Mouse (Mus musculus): ENCODE results near the gene Ccdc110. TPM values are rescaled to one million over a fixed set of nuclear protein-coding genes. Genes with fewer than 3 reads are reported as not detected.

Gene Ccdc110
- polyA plus RNA-seq (2012; rRNA removed), result 0.04 TPM in 1 of 2 replicates, not detected in the other

- TF ChIP-seq POLR2A (IDR thresholded peaks at IDR 0.05; ENCODE audit: low read depth, low read length) (no peak), CTCF (IDR thresholded peaks at IDR 0.05; ENCODE audit: extremely low read depth, insufficient read length, insufficient replicate concordance, low read depth, low read length) (peak; percentile 100)
- Histone ChIP-seq H3K4me1 (ENCODE audit: control insufficient read depth, insufficient read depth, insufficient read length, low read length) (no peaks in the 10 kb centered on the region), H3K4me3 (ENCODE audit: low read depth, low read length) (peak within 1 kb of the TSS; percentile 50), H3K27ac (ENCODE audit: insufficient read depth, low read depth, low read length) (no peak within 1 kb of the TSS), H3K36me3 (ENCODE audit: control insufficient read depth, insufficient read depth, low read length) (no peaks in the 10 kb centered on the region), H3K27me3 (ENCODE audit: control insufficient read depth, insufficient read depth, low read length) (no peaks in the 10 kb centered on the region; the same call in 1 of the 2 replicates)
- WGBS, result 7% methylated on average over 23 of the region's 23 CpGs
Measured at GRCm38 (mm10) chr8:45934582-45935014, at the start of gene Ccdc110. Gene Ccdc110, plus strand, starts transcription at chr8:45934619.

- WGBS, result 2% methylated on average over 22 of the region's 22 CpGs
- Histone ChIP-seq H3K27me3 (ENCODE audit: control insufficient read depth, insufficient read depth, low read length) (peaks cover 5% of the 10 kb centered on the region; the same call in 1 of the 2 replicates), H3K4me1 (ENCODE audit: control insufficient read depth, insufficient read depth, insufficient read length, low read length) (no peaks in the 10 kb centered on the region; the same call in 1 of the 2 replicates), H3K36me3 (ENCODE audit: control insufficient read depth, insufficient read depth, low read length) (no peaks in the 10 kb centered on the region), H3K4me3 (ENCODE audit: low read depth, low read length) (peak within 1 kb of the TSS; percentile 60), H3K27ac (ENCODE audit: insufficient read depth, low read depth, low read length) (peak within 1 kb of the TSS; percentile 82)
- TF ChIP-seq CTCF (IDR thresholded peaks at IDR 0.05; ENCODE audit: extremely low read depth, insufficient read length, insufficient replicate concordance, low read depth, low read length) (no peak), POLR2A (IDR thresholded peaks at IDR 0.05; ENCODE audit: low read depth, low read length) (peak; percentile 51)
Measured at GRCm38 (mm10) chr8:45885202-45885685, 49.2 kb upstream of the Ccdc110 start, which contains the start of gene Pdlim3. Gene Pdlim3, plus strand, starts transcription at chr8:45885461.

- TF ChIP-seq CTCF (IDR thresholded peaks at IDR 0.05; ENCODE audit: extremely low read depth, insufficient read length, insufficient replicate concordance, low read depth, low read length) (no peak), POLR2A (IDR thresholded peaks at IDR 0.05; ENCODE audit: low read depth, low read length) (no peak)
- Histone ChIP-seq H3K27me3 (ENCODE audit: control insufficient read depth, insufficient read depth, low read length) (peaks cover 5% of the 10 kb centered on the region; the same call in 1 of the 2 replicates), H3K4me3 (ENCODE audit: low read depth, low read length) (peak overlapping the region; percentile 60), H3K36me3 (ENCODE audit: control insufficient read depth, insufficient read depth, low read length) (no peaks in the 10 kb centered on the region), H3K4me1 (ENCODE audit: control insufficient read depth, insufficient read depth, insufficient read length, low read length) (no peaks in the 10 kb centered on the region; the same call in 1 of the 2 replicates), H3K27ac (ENCODE audit: insufficient read depth, low read depth, low read length) (peak overlapping the region; percentile 82)
- WGBS, result 27% methylated on average over 2 of the region's 2 CpGs
Measured at GRCm38 (mm10) chr8:45885775-45886174, 48.6 kb upstream of the Ccdc110 start.

GRCm38 (mm10) chr8:45889737-45890136, 44.7 kb upstream of the Ccdc110 start:
- 0 out of 2 replicates have a peak, but pooled peaks cover 5% of the 10 kb centered on the region for H3K27me3 ChIP-seq (ENCODE audit: control insufficient read depth, insufficient read depth, low read length)
- 82% methylated on average over 7 of the region's 7 CpGs for WGBS
- no peaks in the 10 kb centered on the region for H3K36me3 ChIP-seq (ENCODE audit: control insufficient read depth, insufficient read depth, low read length)
- H3K27ac ChIP-seq (ENCODE audit: insufficient read depth, low read depth, low read length), result no peak overlapping the region; the same call in 1 of the 2 replicates
- no peak overlapping the region for H3K4me3 ChIP-seq (ENCODE audit: low read depth, low read length)
- H3K4me1 ChIP-seq (ENCODE audit: control insufficient read depth, insufficient read depth, insufficient read length, low read length), result no peaks in the 10 kb centered on the region; the same call in 1 of the 2 replicates
- TF ChIP-seq POLR2A (IDR thresholded peaks at IDR 0.05; ENCODE audit: low read depth, low read length) (no peak), CTCF (IDR thresholded peaks at IDR 0.05; ENCODE audit: extremely low read depth, insufficient read length, insufficient replicate concordance, low read depth, low read length) (no peak)

- H3K4me3 ChIP-seq (ENCODE audit: low read depth, low read length), result no peak overlapping the region
- 72% methylated on average over 3 of the region's 3 CpGs for WGBS
- no peaks in the 10 kb centered on the region for H3K36me3 ChIP-seq (ENCODE audit: control insufficient read depth, insufficient read depth, low read length)
- TF ChIP-seq CTCF (IDR thresholded peaks at IDR 0.05; ENCODE audit: extremely low read depth, insufficient read length, insufficient replicate concordance, low read depth, low read length), result no peak
- no peaks in the 10 kb centered on the region for H3K4me1 ChIP-seq (ENCODE audit: control insufficient read depth, insufficient read depth, insufficient read length, low read length)
- H3K27me3 ChIP-seq (ENCODE audit: control insufficient read depth, insufficient read depth, low read length), result no peaks in the 10 kb centered on the region
- H3K27ac ChIP-seq (ENCODE audit: insufficient read depth, low read depth, low read length), result no peak overlapping the region
Measured at GRCm38 (mm10) chr8:45896590-45896989, 37.8 kb upstream of the Ccdc110 start.

GRCm38 (mm10) chr8:45899783-45900182, 34.6 kb upstream of the Ccdc110 start:
- 60% methylated on average over 3 of the region's 3 CpGs for WGBS
- no peak overlapping the region for H3K27ac ChIP-seq (ENCODE audit: insufficient read depth, low read depth, low read length)
- H3K4me1 ChIP-seq (ENCODE audit: control insufficient read depth, insufficient read depth, insufficient read length, low read length), result no peaks in the 10 kb centered on the region
- H3K36me3 ChIP-seq (ENCODE audit: control insufficient read depth, insufficient read depth, low read length), result no peaks in the 10 kb centered on the region
- no peaks in the 10 kb centered on the region for H3K27me3 ChIP-seq (ENCODE audit: control insufficient read depth, insufficient read depth, low read length)
- no peak overlapping the region for H3K4me3 ChIP-seq (ENCODE audit: low read depth, low read length)
- no peak for TF ChIP-seq CTCF (IDR thresholded peaks at IDR 0.05; ENCODE audit: extremely low read depth, insufficient read length, insufficient replicate concordance, low read depth, low read length)
- no peak for TF ChIP-seq POLR2A (IDR thresholded peaks at IDR 0.05; ENCODE audit: low read depth, low read length)

GRCm38 (mm10) chr8:45901626-45902025, 32.8 kb upstream of the Ccdc110 start:
- no peaks in the 10 kb centered on the region for H3K36me3 ChIP-seq (ENCODE audit: control insufficient read depth, insufficient read depth, low read length)
- H3K27me3 ChIP-seq (ENCODE audit: control insufficient read depth, insufficient read depth, low read length), result no peaks in the 10 kb centered on the region
- no peaks in the 10 kb centered on the region for H3K4me1 ChIP-seq (ENCODE audit: control insufficient read depth, insufficient read depth, insufficient read length, low read length)
- WGBS, result 69% methylated on average over 8 of the region's 8 CpGs
- H3K27ac ChIP-seq (ENCODE audit: insufficient read depth, low read depth, low read length), result no peak overlapping the region
- H3K4me3 ChIP-seq (ENCODE audit: low read depth, low read length), result no peak overlapping the region
- TF ChIP-seq CTCF (IDR thresholded peaks at IDR 0.05; ENCODE audit: extremely low read depth, insufficient read length, insufficient replicate concordance, low read depth, low read length), result no peak
- TF ChIP-seq POLR2A (IDR thresholded peaks at IDR 0.05; ENCODE audit: low read depth, low read length), result no peak

Measured in small intestine, adult 2 months (tissue).